In the genomic region with DNA sequence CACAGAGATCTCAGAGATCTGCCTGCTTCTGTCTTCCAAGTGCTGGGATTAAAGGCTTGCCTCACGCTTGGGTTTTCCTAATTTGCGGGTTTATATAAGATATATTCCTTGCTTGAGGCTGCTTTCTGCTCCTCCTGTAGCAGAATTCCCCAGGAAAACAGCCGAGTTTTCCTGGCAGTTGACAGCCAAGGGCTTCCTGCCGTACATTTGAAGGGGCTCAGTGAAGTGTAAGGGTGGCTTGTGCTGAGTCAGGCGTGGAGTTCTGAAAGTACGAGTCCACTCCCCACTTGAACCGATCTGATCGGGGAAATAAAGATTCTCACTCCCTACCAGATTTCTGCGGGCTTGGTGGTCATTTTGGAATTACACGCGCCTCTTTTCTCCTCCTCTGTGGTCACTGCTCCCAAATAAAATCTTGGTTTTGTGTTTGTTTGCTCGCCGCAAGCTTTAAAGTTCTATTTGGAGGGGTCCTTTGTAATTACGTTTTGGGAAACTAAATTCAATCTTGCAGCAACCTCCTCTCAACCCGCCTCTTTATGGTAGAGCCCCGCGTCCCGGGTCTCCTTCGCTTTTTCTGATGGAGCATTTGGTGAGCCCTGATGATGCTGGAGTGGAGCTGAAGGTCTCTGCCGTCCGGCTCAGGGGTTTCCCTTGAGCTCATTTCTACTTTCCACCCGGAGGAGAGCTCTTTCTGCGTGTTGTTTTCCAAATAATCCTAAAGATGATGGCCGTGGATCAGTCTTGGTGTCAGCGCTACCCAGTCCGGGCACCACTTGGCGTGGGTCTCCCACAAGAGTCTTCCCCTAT, we compare ENCODE assay signal across 18 mouse cellular contexts. TPM values are rescaled to one million over a fixed set of nuclear protein-coding genes. Genes with fewer than 3 reads are reported as not detected.
DNase-seq lines count a peak whose midpoint lies in the region; ATAC-seq and TF ChIP-seq lines count a peak whose summit lies in the region.
"Had no signal": no experiment of that assay in that cellular context is flagged by ENCODE, and none has a peak within 500 bp of the region (broad histone marks: within the 10 kb centered on the region; RNA-seq: fewer than 3 reads in every experiment).

No protein-coding gene starts in this region.

- H3K4me2 ChIP-seq in forebrain, postnatal 0 days (ENCODE audit: low read depth) = no peak overlapping the region
- H3K4me2 ChIP-seq in forebrain, embryonic 13.5 days = no peak overlapping the region
- peak overlapping the region; percentile 34; the same call in 1 of the 2 replicates for H3K4me2 ChIP-seq in hindbrain, postnatal 0 days (ENCODE audit: low read depth, low read length)
- H3K4me2 ChIP-seq in hindbrain, embryonic 16.5 days (ENCODE audit: low read length) = no peak overlapping the region
- H3K4me2 ChIP-seq: forebrain, embryonic 12.5 days had no signal

- no peak for ATAC-seq in forebrain, postnatal 0 days
- no peak for ATAC-seq in forebrain, embryonic 13.5 days
- ATAC-seq in hindbrain, postnatal 0 days = no peak
- ATAC-seq in hindbrain, embryonic 16.5 days = no peak

- no peak overlapping the region for H3K9ac ChIP-seq in forebrain, postnatal 0 days
- H3K9ac ChIP-seq in forebrain, embryonic 13.5 days = no peak overlapping the region
- H3K9ac ChIP-seq in hindbrain, postnatal 0 days (replicated peaks; ENCODE audit: low read length) = no peak overlapping the region
- no peak overlapping the region for H3K9ac ChIP-seq in hindbrain, embryonic 16.5 days (ENCODE audit: low read depth, low read length)
- H3K9ac ChIP-seq: forebrain, embryonic 12.5 days; liver, embryonic 14.5 days had no signal

- 0 out of 2 replicates have a peak, but pooled peaks cover 6% of the 10 kb centered on the region for H3K4me1 ChIP-seq in forebrain, postnatal 0 days (ENCODE audit: insufficient read depth)
- peaks cover 17% of the 10 kb centered on the region for H3K4me1 ChIP-seq in forebrain, embryonic 13.5 days
- H3K4me1 ChIP-seq in hindbrain, postnatal 0 days (ENCODE audit: insufficient read depth, low read length) = peaks cover 11% of the 10 kb centered on the region
- peaks cover 13% of the 10 kb centered on the region for H3K4me1 ChIP-seq in hindbrain, embryonic 16.5 days (ENCODE audit: control insufficient read depth, insufficient read depth, low read depth, low read length)

- no peak overlapping the region for H3K27ac ChIP-seq in forebrain, postnatal 0 days (ENCODE audit: low read depth, low read length)
- no peak overlapping the region for H3K27ac ChIP-seq in forebrain, embryonic 13.5 days
- no peak overlapping the region for H3K27ac ChIP-seq in hindbrain, postnatal 0 days
- no peak overlapping the region for H3K27ac ChIP-seq in hindbrain, embryonic 16.5 days (ENCODE audit: low read depth, low read length)
- H3K27ac ChIP-seq: forebrain, embryonic 12.5 days; gastrocnemius, adult 2 months; left cerebral cortex, adult 2 months; liver, embryonic 14.5 days had no signal

- WGBS in forebrain, postnatal 0 days = 3% methylated on average over 27 of the region's 27 CpGs
- 1% methylated on average over 27 of the region's 27 CpGs for WGBS in forebrain, embryonic 13.5 days
- 3% methylated on average over 27 of the region's 27 CpGs for WGBS in hindbrain, postnatal 0 days
- WGBS in hindbrain, embryonic 16.5 days = 1% methylated on average over 27 of the region's 27 CpGs

- H3K36me3 ChIP-seq in forebrain, postnatal 0 days (ENCODE audit: insufficient read depth) = no peaks in the 10 kb centered on the region
- H3K36me3 ChIP-seq in forebrain, embryonic 13.5 days (ENCODE audit: poor library complexity, severe bottlenecking) = no peaks in the 10 kb centered on the region
- no peaks in the 10 kb centered on the region for H3K36me3 ChIP-seq in hindbrain, postnatal 0 days (ENCODE audit: insufficient read depth, low read length)
- no peaks in the 10 kb centered on the region for H3K36me3 ChIP-seq in hindbrain, embryonic 16.5 days (ENCODE audit: control insufficient read depth, insufficient read depth, low read length)
- H3K36me3 ChIP-seq: forebrain, embryonic 12.5 days had no signal

- 0 out of 2 replicates have a peak overlapping the region, but pooled peaks have one; percentile 0 for H3K4me3 ChIP-seq in forebrain, postnatal 0 days (ENCODE audit: low read depth, low read length)
- H3K4me3 ChIP-seq in forebrain, embryonic 13.5 days = no peak overlapping the region
- peak overlapping the region; percentile 7; the same call in 1 of the 2 replicates for H3K4me3 ChIP-seq in hindbrain, postnatal 0 days (ENCODE audit: low read length)
- H3K4me3 ChIP-seq in hindbrain, embryonic 16.5 days (ENCODE audit: low read length) = no peak overlapping the region
- H3K4me3 ChIP-seq: forebrain, embryonic 12.5 days; left cerebral cortex, adult 2 months had no signal

- H3K27me3 ChIP-seq in forebrain, postnatal 0 days (ENCODE audit: insufficient read depth, low read length) = peaks cover 73% of the 10 kb centered on the region
- peaks cover 97% of the 10 kb centered on the region for H3K27me3 ChIP-seq in forebrain, embryonic 13.5 days
- H3K27me3 ChIP-seq in hindbrain, postnatal 0 days (ENCODE audit: insufficient read depth, low read length) = peaks cover 70% of the 10 kb centered on the region
- peaks cover 63% of the 10 kb centered on the region for H3K27me3 ChIP-seq in hindbrain, embryonic 16.5 days (replicated peaks; ENCODE audit: control insufficient read depth, insufficient read depth, low read length)

- peak; percentile 25 for DNase-seq in forebrain, postnatal 0 days
- no peak for DNase-seq in hindbrain, postnatal 0 days (ENCODE audit: low spot score)
- peak; percentile 20 for DNase-seq in retina, embryonic 14.5 days (ENCODE audit: low spot score)
- no peak for DNase-seq in retina, postnatal 1 day
- DNase-seq in gastrocnemius, postnatal 14 days = no peak
- no peak for DNase-seq in left cerebral cortex, adult 8-10 months (ENCODE audit: low spot score in 2 of 2)
- DNase-seq: gastrocnemius, adult 2 months; kidney, adult 11 months; right cerebral cortex, postnatal 14 days had no signal

- TF ChIP-seq CTCF in forebrain, postnatal 0 days (IDR thresholded peaks at IDR 0.05; ENCODE audit: low read depth) = no peak
- TF ChIP-seq CTCF in hindbrain, postnatal 0 days (IDR thresholded peaks at IDR 0.05; ENCODE audit: low read depth) = no peak

- H3K9me3 ChIP-seq in forebrain, postnatal 0 days (ENCODE audit: low read length) = no peaks in the 10 kb centered on the region
- no peaks in the 10 kb centered on the region for H3K9me3 ChIP-seq in forebrain, embryonic 13.5 days (replicated peaks)
- H3K9me3 ChIP-seq in hindbrain, postnatal 0 days (ENCODE audit: low read length) = no peaks in the 10 kb centered on the region
- no peaks in the 10 kb centered on the region for H3K9me3 ChIP-seq in hindbrain, embryonic 16.5 days (ENCODE audit: control insufficient read depth, low read length)
- H3K9me3 ChIP-seq: forebrain, embryonic 12.5 days had no signal

- intact Hi-C loops in gastrocnemius, postnatal 14 days (cut with DNase I; ENCODE audit: low total_unique reads) = no loop called here

RNA-seq across cellular contexts. Expression of gene Dlx4, which starts 3.6 kb away (rescaled TPM):
- 0.15 TPM in 1 of 2 replicates, not detected in the other for total RNA-seq in forebrain, postnatal 0 days (2014; rRNA removed)
- 0.49 and 0.82 TPM in 2 replicates for polyA plus RNA-seq in forebrain, postnatal 0 days (2015; fragmentation: Nextera tagmentation; extraction: Ambion mirVana)
- polyA plus RNA-seq in forebrain, embryonic 13.5 days (2015; fragmentation: Nextera tagmentation; extraction: Ambion mirVana) = not detected in 2 replicates
- 0.52 and 0.68 TPM in 2 replicates for total RNA-seq in hindbrain, postnatal 0 days (2014; rRNA removed)
- 0.29 and 0.43 TPM in 2 replicates for polyA plus RNA-seq in hindbrain, postnatal 0 days (2015; fragmentation: Nextera tagmentation; extraction: Ambion mirVana)
- not detected in 2 replicates for polyA plus RNA-seq in hindbrain, embryonic 16.5 days (2015; fragmentation: Nextera tagmentation; extraction: Ambion mirVana)
- not detected for total RNA-seq in gastrocnemius, postnatal 14 days (2021)
- under 1 TPM in 3 of 4 experiments, not detected in 1; 0.15 to 0.40 (median 0.33) TPM for total RNA-seq in left cerebral cortex, adult 8-10 months (2022)
- total RNA-seq: gastrocnemius, adult 2 months; left cerebral cortex, adult 2 months; megakaryocyte progenitor cell, adult 5-6 weeks; monocyte, adult 5-6 weeks had no signal
- polyA plus RNA-seq: heart, embryonic 14.5 days had no signal

RNA-seq across cellular contexts. Expression of gene Dlx3, which starts 29.7 kb away (rescaled TPM):
- 0.14 TPM in 1 of 2 replicates, not detected in the other for total RNA-seq in forebrain, postnatal 0 days (2014; rRNA removed)
- not detected in 2 replicates for polyA plus RNA-seq in forebrain, postnatal 0 days (2015; fragmentation: Nextera tagmentation; extraction: Ambion mirVana)
- polyA plus RNA-seq in forebrain, embryonic 13.5 days (2015; fragmentation: Nextera tagmentation; extraction: Ambion mirVana) = 0.19 TPM in 1 of 2 replicates, not detected in the other
- total RNA-seq in hindbrain, postnatal 0 days (2014; rRNA removed) = 0.18 and 0.37 TPM in 2 replicates
- 0.23 and 0.28 TPM in 2 replicates for polyA plus RNA-seq in hindbrain, postnatal 0 days (2015; fragmentation: Nextera tagmentation; extraction: Ambion mirVana)
- polyA plus RNA-seq in hindbrain, embryonic 16.5 days (2015; fragmentation: Nextera tagmentation; extraction: Ambion mirVana) = 0.19 and 0.32 TPM in 2 replicates
- not detected for total RNA-seq in gastrocnemius, postnatal 14 days (2021)
- total RNA-seq in left cerebral cortex, adult 8-10 months (2022) = under 1 TPM in 1 of 4 experiments, not detected in 3; 0.14 TPM
- total RNA-seq: gastrocnemius, adult 2 months; left cerebral cortex, adult 2 months; megakaryocyte progenitor cell, adult 5-6 weeks; monocyte, adult 5-6 weeks had no signal
- polyA plus RNA-seq: cortical plate, adult 2 months; heart, embryonic 14.5 days had no signal

Comparison
In these comparisons a context has a peak if more than half of its experiments do, and no peak if none do; other contexts are left out.
1. DNase-seq: peak in forebrain, postnatal 0 days (single experiment) and retina, embryonic 14.5 days (single experiment); none in hindbrain, postnatal 0 days (single experiment), retina, postnatal 1 day (single experiment), gastrocnemius, postnatal 14 days (single experiment) and left cerebral cortex, adult 8-10 months (0 of 2).
2. H3K4me3 ChIP-seq: peak in forebrain, postnatal 0 days (single experiment) and hindbrain, postnatal 0 days (single experiment); none in forebrain, embryonic 13.5 days (single experiment) and hindbrain, embryonic 16.5 days (single experiment).